Mouse (Mus musculus): ENCODE measurements around the gene Arpp19. TPM values are rescaled to one million over a fixed set of nuclear protein-coding genes. Genes with fewer than 3 reads are reported as not detected.
A peak's percentile ranks its signal among the peaks of the same experiment; 100 is the strongest.

Arpp19 gene
- polyA plus RNA-seq, 1 experiment from 2014 or later, result 298 TPM

DNA sequence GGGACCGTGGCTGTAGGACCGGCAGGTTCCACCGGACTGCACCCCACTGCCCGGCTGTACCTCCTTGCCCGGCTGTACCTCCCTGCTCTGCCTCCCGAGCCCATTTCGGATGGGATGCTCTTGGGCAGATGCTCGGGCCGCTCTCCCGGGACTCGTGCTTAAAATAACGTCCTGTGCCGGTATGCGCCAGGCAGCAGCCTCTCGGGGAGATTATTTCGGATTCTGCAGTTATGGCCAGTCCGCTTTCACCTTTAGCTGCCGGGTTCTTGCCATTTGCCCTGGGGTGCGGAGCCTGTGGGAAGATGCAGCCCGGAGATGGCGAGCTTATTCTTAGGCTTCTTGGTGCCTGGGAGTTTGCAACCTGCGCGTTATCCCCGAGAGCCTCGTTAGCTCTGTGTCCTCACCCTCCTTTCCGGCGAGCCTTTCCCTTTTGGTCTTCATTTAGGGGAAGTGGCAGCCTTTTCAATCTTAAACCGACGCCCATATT is 34.3 kb downstream of the Arpp19 start:
- peak overlapping the region; percentile 86 for H3K4me3 ChIP-seq (ENCODE audit: low read depth, low read length)
- H3K36me3 ChIP-seq (ENCODE audit: control insufficient read depth, insufficient read depth, low read length), result no peaks in the 10 kb centered on the region
- H3K9me3 ChIP-seq (ENCODE audit: control insufficient read depth, low read length), result no peaks in the 10 kb centered on the region
- under 1% methylated on average over 29 of the region's 29 CpGs for WGBS
- DNase-seq (ENCODE audit: low spot score), result peak; percentile 73
- H3K4me2 ChIP-seq (replicated peaks; ENCODE audit: low read depth, low read length), result peak overlapping the region; percentile 77
- H3K9ac ChIP-seq (ENCODE audit: low read depth, low read length), result peak overlapping the region; percentile 93
- H3K27ac ChIP-seq (ENCODE audit: low read depth, low read length), result peak overlapping the region; percentile 95
- no peaks in the 10 kb centered on the region for H3K4me1 ChIP-seq (replicated peaks; ENCODE audit: control insufficient read depth, insufficient read depth, low read length)
- ATAC-seq (ENCODE audit: low FRiP score), result peak; percentile 23
- no peaks in the 10 kb centered on the region for H3K27me3 ChIP-seq (ENCODE audit: control insufficient read depth, insufficient read depth, low read length)

DNA sequence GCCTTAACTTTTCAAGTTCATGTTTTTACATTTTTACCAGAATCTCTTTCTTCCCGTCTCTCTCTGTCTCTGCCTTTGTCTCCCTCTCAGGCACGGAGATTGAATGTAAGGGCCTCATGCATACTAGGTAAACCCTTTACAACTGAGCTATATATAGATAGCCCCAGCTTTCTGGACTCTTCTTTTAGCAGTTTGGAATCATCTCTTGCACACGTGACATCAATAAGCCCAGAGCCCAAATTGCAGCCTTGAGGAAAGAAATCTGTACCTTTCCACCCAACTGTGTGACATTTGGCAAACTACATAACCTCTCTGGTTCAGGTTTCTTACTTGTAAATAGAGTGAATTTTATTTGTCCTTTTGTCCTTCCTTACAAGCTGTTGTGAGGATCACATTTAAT is 34.9 kb downstream of the Arpp19 start:
- WGBS, result 10% methylated on average over 3 of the region's 3 CpGs
- H3K36me3 ChIP-seq (ENCODE audit: control insufficient read depth, insufficient read depth, low read length), result no peaks in the 10 kb centered on the region
- peak overlapping the region; percentile 86 for H3K4me3 ChIP-seq (ENCODE audit: low read depth, low read length)
- no peaks in the 10 kb centered on the region for H3K9me3 ChIP-seq (ENCODE audit: control insufficient read depth, low read length)
- H3K9ac ChIP-seq (ENCODE audit: low read depth, low read length), result no peak overlapping the region
- ATAC-seq (ENCODE audit: low FRiP score), result no peak
- no peaks in the 10 kb centered on the region for H3K4me1 ChIP-seq (replicated peaks; ENCODE audit: control insufficient read depth, insufficient read depth, low read length)
- no peak overlapping the region for H3K27ac ChIP-seq (ENCODE audit: low read depth, low read length)
- peak overlapping the region; percentile 77 for H3K4me2 ChIP-seq (replicated peaks; ENCODE audit: low read depth, low read length)
- peak; percentile 17 for DNase-seq (ENCODE audit: low spot score)
- no peaks in the 10 kb centered on the region for H3K27me3 ChIP-seq (ENCODE audit: control insufficient read depth, insufficient read depth, low read length)

DNA sequence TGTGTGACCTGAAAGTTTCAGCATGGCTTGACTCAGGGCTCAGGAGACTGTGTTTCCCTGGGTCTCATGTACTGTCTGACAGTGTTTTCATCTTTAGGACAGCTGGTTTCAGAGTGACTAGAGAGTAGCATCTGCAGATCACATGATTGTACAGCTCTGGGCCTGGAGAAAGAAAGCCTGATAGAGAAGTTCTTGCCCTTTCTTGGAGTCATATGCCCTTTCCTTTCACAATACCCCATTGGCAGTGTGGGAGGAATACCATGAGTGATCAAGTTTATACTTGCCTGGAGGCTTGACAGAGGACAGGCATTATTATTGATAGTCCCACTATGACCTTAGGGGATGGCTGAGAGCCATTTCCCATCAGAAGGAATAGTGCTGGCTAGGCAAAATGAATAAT is 39.8 kb downstream of the Arpp19 start:
- Histone ChIP-seq H3K9me3 (ENCODE audit: control insufficient read depth, low read length) (no peaks in the 10 kb centered on the region), H3K4me3 (ENCODE audit: low read depth, low read length) (no peak overlapping the region), H3K27me3 (ENCODE audit: control insufficient read depth, insufficient read depth, low read length) (no peaks in the 10 kb centered on the region), H3K4me1 (replicated peaks; ENCODE audit: control insufficient read depth, insufficient read depth, low read length) (no peaks in the 10 kb centered on the region), H3K36me3 (ENCODE audit: control insufficient read depth, insufficient read depth, low read length) (no peaks in the 10 kb centered on the region), H3K4me2 (replicated peaks; ENCODE audit: low read depth, low read length) (no peak overlapping the region), H3K9ac (ENCODE audit: low read depth, low read length) (no peak overlapping the region), H3K27ac (ENCODE audit: low read depth, low read length) (no peak overlapping the region)
- peak; percentile 15 for DNase-seq (ENCODE audit: low spot score)
- no peak for ATAC-seq (ENCODE audit: low FRiP score)

GRCm38 (mm10) chr9:75085242-75085824 is 47.9 kb downstream of the Arpp19 start:
- H3K9me3 ChIP-seq (ENCODE audit: control insufficient read depth, low read length), result no peaks in the 10 kb centered on the region
- DNase-seq (ENCODE audit: low spot score) (no peak), ATAC-seq (ENCODE audit: low FRiP score) (no peak; the same call in 1 of the 2 replicates)
- H3K27ac ChIP-seq (ENCODE audit: low read depth, low read length), result no peak overlapping the region
- no peaks in the 10 kb centered on the region for H3K4me1 ChIP-seq (replicated peaks; ENCODE audit: control insufficient read depth, insufficient read depth, low read length)
- no peak overlapping the region for H3K9ac ChIP-seq (ENCODE audit: low read depth, low read length)
- H3K4me2 ChIP-seq (replicated peaks; ENCODE audit: low read depth, low read length), result no peak overlapping the region
- no peak overlapping the region for H3K4me3 ChIP-seq (ENCODE audit: low read depth, low read length)
- no peaks in the 10 kb centered on the region for H3K27me3 ChIP-seq (ENCODE audit: control insufficient read depth, insufficient read depth, low read length)
- WGBS, result 76% methylated on average over 5 of the region's 5 CpGs
- no peaks in the 10 kb centered on the region for H3K36me3 ChIP-seq (ENCODE audit: control insufficient read depth, insufficient read depth, low read length)

DNA sequence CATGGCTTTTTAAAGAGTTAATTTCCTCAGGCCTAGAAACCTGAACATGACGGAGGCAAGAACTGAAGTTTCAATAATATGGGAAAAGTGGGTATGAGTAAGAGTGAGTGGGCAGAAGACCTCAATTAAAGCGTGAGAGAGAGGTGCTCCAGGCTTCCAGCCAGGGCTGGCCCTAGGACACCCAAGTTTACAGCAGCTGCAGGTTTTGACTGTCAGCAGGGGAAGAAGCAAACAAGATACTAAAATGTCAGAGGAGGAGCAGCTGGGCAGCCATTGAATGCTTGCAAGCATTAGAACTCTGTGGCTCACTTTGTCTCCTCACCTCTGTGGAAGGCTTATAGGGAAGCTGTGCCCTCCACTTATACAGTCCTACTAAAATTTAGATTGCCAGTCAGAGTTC is 50.4 kb downstream of the Arpp19 start:
- Histone ChIP-seq H3K9me3 (ENCODE audit: control insufficient read depth, low read length) (no peaks in the 10 kb centered on the region), H3K36me3 (ENCODE audit: control insufficient read depth, insufficient read depth, low read length) (no peaks in the 10 kb centered on the region), H3K4me2 (replicated peaks; ENCODE audit: low read depth, low read length) (no peak overlapping the region), H3K9ac (ENCODE audit: low read depth, low read length) (no peak overlapping the region), H3K27me3 (ENCODE audit: control insufficient read depth, insufficient read depth, low read length) (no peaks in the 10 kb centered on the region), H3K27ac (ENCODE audit: low read depth, low read length) (no peak overlapping the region), H3K4me1 (replicated peaks; ENCODE audit: control insufficient read depth, insufficient read depth, low read length) (no peaks in the 10 kb centered on the region), H3K4me3 (ENCODE audit: low read depth, low read length) (no peak overlapping the region)
- DNase-seq (ENCODE audit: low spot score), result no peak
- ATAC-seq (ENCODE audit: low FRiP score), result no peak
- 91% methylated on average over 2 of the region's 2 CpGs for WGBS

DNA sequence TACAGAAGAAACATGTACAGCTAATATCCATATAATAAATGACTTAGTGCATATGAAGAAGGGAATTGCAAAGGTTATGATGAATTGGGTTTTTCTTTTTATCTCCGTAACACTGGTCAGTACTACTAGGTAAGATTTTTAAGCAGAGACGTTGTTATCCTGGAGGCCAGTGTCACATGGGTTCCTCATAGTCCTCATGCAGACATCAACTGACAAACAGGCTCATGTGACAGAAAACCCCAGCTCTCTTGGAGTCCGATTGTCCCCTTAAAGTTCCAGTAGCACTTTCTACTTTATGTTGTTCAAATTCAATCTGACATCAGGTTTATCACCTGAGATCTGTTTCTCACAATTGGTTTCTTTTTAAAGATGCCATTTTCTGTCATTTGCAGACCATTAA is 51.9 kb downstream of the Arpp19 start:
- DNase-seq (ENCODE audit: low spot score) (no peak), ATAC-seq (ENCODE audit: low FRiP score) (no peak)

DNA sequence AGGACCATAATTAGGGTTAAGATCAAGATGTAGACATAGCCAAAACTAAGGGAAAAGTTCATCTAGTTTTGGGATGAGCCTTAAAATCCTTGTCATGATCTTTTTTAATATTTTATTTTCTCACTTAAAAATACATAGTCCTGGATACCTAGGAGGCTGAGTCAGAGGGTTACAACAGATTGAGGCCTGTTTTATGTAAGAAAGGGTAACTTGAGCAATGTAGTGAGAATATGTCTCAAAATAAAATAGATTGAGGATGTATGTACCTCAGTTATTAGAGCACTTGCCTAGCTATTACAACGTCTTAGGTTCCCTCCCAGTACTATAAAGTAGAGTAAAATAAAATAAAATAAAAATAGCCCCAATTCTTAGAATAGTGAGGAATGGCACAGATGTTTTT is 54.7 kb downstream of the Arpp19 start:
- Histone ChIP-seq H3K4me1 (replicated peaks; ENCODE audit: control insufficient read depth, insufficient read depth, low read length) (no peaks in the 10 kb centered on the region), H3K27ac (ENCODE audit: low read depth, low read length) (no peak overlapping the region), H3K4me2 (replicated peaks; ENCODE audit: low read depth, low read length) (no peak overlapping the region), H3K9me3 (ENCODE audit: control insufficient read depth, low read length) (no peaks in the 10 kb centered on the region), H3K4me3 (ENCODE audit: low read depth, low read length) (no peak overlapping the region), H3K36me3 (ENCODE audit: control insufficient read depth, insufficient read depth, low read length) (no peaks in the 10 kb centered on the region), H3K9ac (ENCODE audit: low read depth, low read length) (no peak overlapping the region), H3K27me3 (ENCODE audit: control insufficient read depth, insufficient read depth, low read length) (no peaks in the 10 kb centered on the region)
- ATAC-seq (ENCODE audit: low FRiP score) (no peak), DNase-seq (ENCODE audit: low spot score) (no peak)
- 88% methylated on average over 1 of the region's 1 CpGs for WGBS

More for the DNA sequence above, 51.9 kb downstream of the Arpp19 start:
- Histone ChIP-seq H3K36me3 (ENCODE audit: control insufficient read depth, insufficient read depth, low read length) (no peaks in the 10 kb centered on the region), H3K4me1 (replicated peaks; ENCODE audit: control insufficient read depth, insufficient read depth, low read length) (no peaks in the 10 kb centered on the region), H3K4me2 (replicated peaks; ENCODE audit: low read depth, low read length) (no peak overlapping the region), H3K4me3 (ENCODE audit: low read depth, low read length) (no peak overlapping the region), H3K27ac (ENCODE audit: low read depth, low read length) (no peak overlapping the region), H3K9ac (ENCODE audit: low read depth, low read length) (no peak overlapping the region), H3K27me3 (ENCODE audit: control insufficient read depth, insufficient read depth, low read length) (no peaks in the 10 kb centered on the region), H3K9me3 (ENCODE audit: control insufficient read depth, low read length) (no peaks in the 10 kb centered on the region)
- 83% methylated on average over 3 of the region's 3 CpGs for WGBS

DNA sequence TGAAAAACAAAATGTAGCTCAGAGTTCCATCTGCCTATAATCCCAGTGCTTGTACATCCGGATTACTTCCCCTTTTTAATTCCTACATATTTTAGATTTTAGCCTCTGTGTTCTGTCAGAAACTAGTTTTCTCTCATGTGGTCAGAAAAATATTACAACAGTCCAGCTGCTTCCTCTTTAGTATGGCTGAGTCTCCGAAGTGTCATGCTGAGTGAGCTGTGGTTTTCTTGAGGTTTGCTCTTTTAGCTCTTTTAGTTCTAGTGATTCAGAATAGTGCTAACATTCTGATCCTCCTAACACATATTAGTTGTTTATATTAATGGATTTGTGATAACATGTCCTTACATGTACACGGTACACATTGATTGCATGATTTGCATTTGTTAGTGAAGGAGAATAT is 57.3 kb downstream of the Arpp19 start:
- no peak overlapping the region for H3K4me3 ChIP-seq (ENCODE audit: low read depth, low read length)
- H3K9me3 ChIP-seq (ENCODE audit: control insufficient read depth, low read length), result no peaks in the 10 kb centered on the region
- no peak overlapping the region for H3K27ac ChIP-seq (ENCODE audit: low read depth, low read length)
- no peaks in the 10 kb centered on the region for H3K36me3 ChIP-seq (ENCODE audit: control insufficient read depth, insufficient read depth, low read length)
- H3K4me1 ChIP-seq (replicated peaks; ENCODE audit: control insufficient read depth, insufficient read depth, low read length), result no peaks in the 10 kb centered on the region
- H3K4me2 ChIP-seq (replicated peaks; ENCODE audit: low read depth, low read length), result no peak overlapping the region
- WGBS, result 91% methylated on average over 3 of the region's 3 CpGs
- no peak for DNase-seq (ENCODE audit: low spot score)
- H3K27me3 ChIP-seq (ENCODE audit: control insufficient read depth, insufficient read depth, low read length), result no peaks in the 10 kb centered on the region
- H3K9ac ChIP-seq (ENCODE audit: low read depth, low read length), result no peak overlapping the region
- ATAC-seq (ENCODE audit: low FRiP score), result no peak

GRCm38 (mm10) chr9:75098937-75099336 is 61.5 kb downstream of the Arpp19 start:
- no peaks in the 10 kb centered on the region for H3K36me3 ChIP-seq (ENCODE audit: control insufficient read depth, insufficient read depth, low read length)
- H3K9me3 ChIP-seq (ENCODE audit: control insufficient read depth, low read length), result no peaks in the 10 kb centered on the region
- H3K27ac ChIP-seq (ENCODE audit: low read depth, low read length), result no peak overlapping the region
- no peak for ATAC-seq (ENCODE audit: low FRiP score)
- H3K4me3 ChIP-seq (ENCODE audit: low read depth, low read length), result no peak overlapping the region
- 94% methylated on average over 9 of the region's 9 CpGs for WGBS
- DNase-seq (ENCODE audit: low spot score), result no peak
- no peak overlapping the region for H3K9ac ChIP-seq (ENCODE audit: low read depth, low read length)
- no peak overlapping the region for H3K4me2 ChIP-seq (replicated peaks; ENCODE audit: low read depth, low read length)
- no peaks in the 10 kb centered on the region for H3K27me3 ChIP-seq (ENCODE audit: control insufficient read depth, insufficient read depth, low read length)
- H3K4me1 ChIP-seq (replicated peaks; ENCODE audit: control insufficient read depth, insufficient read depth, low read length), result no peaks in the 10 kb centered on the region

Data from hindbrain, embryonic 11.5 days (tissue).